Mouse (Mus musculus): ENCODE results near the gene Gm12695. TPM values are rescaled to one million over a fixed set of nuclear protein-coding genes. Genes with fewer than 3 reads are reported as not detected.

Gene Gm12695
- polyA plus RNA-seq, 1 experiment from 2014 or later: not detected

GRCm38 (mm10) chr4:96791301-96791700 is 6.3 kb upstream of the Gm12695 start:
- Histone ChIP-seq H3K4me3 (ENCODE audit: low read depth, low read length) (no peak overlapping the region), H3K4me2 (replicated peaks; ENCODE audit: low read depth) (no peak overlapping the region), H3K27ac (replicated peaks) (no peak overlapping the region), H3K9me3 (ENCODE audit: control insufficient read depth, low read length) (no peaks in the 10 kb centered on the region), H3K9ac (ENCODE audit: low read length) (no peak overlapping the region), H3K36me3 (ENCODE audit: control insufficient read depth, insufficient read depth, low read length) (no peaks in the 10 kb centered on the region), H3K27me3 (ENCODE audit: control insufficient read depth, insufficient read depth, low read length) (no peaks in the 10 kb centered on the region), H3K4me1 (replicated peaks; ENCODE audit: control insufficient read depth, insufficient read depth) (no peaks in the 10 kb centered on the region)
- TF ChIP-seq EP300 (optimal IDR thresholded peaks at IDR 0.05): no peak
- no peak for TF ChIP-seq CTCF (IDR thresholded peaks at IDR 0.05; ENCODE audit: low read depth)
- DNase-seq (ENCODE audit: low spot score): no peak
- no peak for ATAC-seq (ENCODE audit: low FRiP score, low TSS enrichment)

GRCm38 (mm10) chr4:96789905-96790304 is 4.9 kb upstream of the Gm12695 start:
- Histone ChIP-seq H3K4me2 (replicated peaks; ENCODE audit: low read depth) (no peak overlapping the region), H3K4me1 (replicated peaks; ENCODE audit: control insufficient read depth, insufficient read depth) (no peaks in the 10 kb centered on the region), H3K9me3 (ENCODE audit: control insufficient read depth, low read length) (no peaks in the 10 kb centered on the region), H3K27ac (replicated peaks) (no peak overlapping the region), H3K27me3 (ENCODE audit: control insufficient read depth, insufficient read depth, low read length) (no peaks in the 10 kb centered on the region), H3K36me3 (ENCODE audit: control insufficient read depth, insufficient read depth, low read length) (no peaks in the 10 kb centered on the region), H3K9ac (ENCODE audit: low read length) (no peak overlapping the region), H3K4me3 (ENCODE audit: low read depth, low read length) (no peak overlapping the region)
- ATAC-seq (ENCODE audit: low FRiP score, low TSS enrichment) (no peak), DNase-seq (ENCODE audit: low spot score) (no peak)
- WGBS: 22% methylated on average over 3 of the region's 3 CpGs
- no peak for TF ChIP-seq CTCF (IDR thresholded peaks at IDR 0.05; ENCODE audit: low read depth)
- TF ChIP-seq EP300 (optimal IDR thresholded peaks at IDR 0.05): no peak

- no peaks in the 10 kb centered on the region for H3K36me3 ChIP-seq (ENCODE audit: control insufficient read depth, insufficient read depth, low read length)
- ATAC-seq (ENCODE audit: low FRiP score, low TSS enrichment): no peak
- 22% methylated on average over 7 of the region's 7 CpGs for WGBS
- H3K4me2 ChIP-seq (replicated peaks; ENCODE audit: low read depth): no peak overlapping the region
- no peak overlapping the region for H3K9ac ChIP-seq (ENCODE audit: low read length)
- no peaks in the 10 kb centered on the region for H3K9me3 ChIP-seq (ENCODE audit: control insufficient read depth, low read length)
- no peak for DNase-seq (ENCODE audit: low spot score)
- no peaks in the 10 kb centered on the region for H3K27me3 ChIP-seq (ENCODE audit: control insufficient read depth, insufficient read depth, low read length)
- TF ChIP-seq CTCF (IDR thresholded peaks at IDR 0.05; ENCODE audit: low read depth) (no peak), EP300 (optimal IDR thresholded peaks at IDR 0.05) (no peak)
- no peak overlapping the region for H3K27ac ChIP-seq (replicated peaks)
- H3K4me3 ChIP-seq (ENCODE audit: low read depth, low read length): no peak overlapping the region
- H3K4me1 ChIP-seq (replicated peaks; ENCODE audit: control insufficient read depth, insufficient read depth): no peaks in the 10 kb centered on the region
Measured at GRCm38 (mm10) chr4:96786610-96787009, 1.6 kb upstream of the Gm12695 start.

GRCm38 (mm10) chr4:96772966-96773566 is 11.9 kb downstream of the Gm12695 start:
- H3K4me2 ChIP-seq (replicated peaks; ENCODE audit: low read depth): no peak overlapping the region
- no peaks in the 10 kb centered on the region for H3K27me3 ChIP-seq (ENCODE audit: control insufficient read depth, insufficient read depth, low read length)
- DNase-seq (ENCODE audit: low spot score) (no peak), ATAC-seq (ENCODE audit: low FRiP score, low TSS enrichment) (no peak)
- 73% methylated on average over 3 of the region's 3 CpGs for WGBS
- H3K36me3 ChIP-seq (ENCODE audit: control insufficient read depth, insufficient read depth, low read length): no peaks in the 10 kb centered on the region
- H3K9me3 ChIP-seq (ENCODE audit: control insufficient read depth, low read length): no peaks in the 10 kb centered on the region
- no peak overlapping the region for H3K4me3 ChIP-seq (ENCODE audit: low read depth, low read length)
- H3K4me1 ChIP-seq (replicated peaks; ENCODE audit: control insufficient read depth, insufficient read depth): no peaks in the 10 kb centered on the region
- TF ChIP-seq CTCF (IDR thresholded peaks at IDR 0.05; ENCODE audit: low read depth) (no peak), EP300 (optimal IDR thresholded peaks at IDR 0.05) (no peak)
- no peak overlapping the region for H3K9ac ChIP-seq (ENCODE audit: low read length)
- H3K27ac ChIP-seq (replicated peaks): no peak overlapping the region

GRCm38 (mm10) chr4:96766396-96766998 is 18.5 kb downstream of the Gm12695 start:
- no peaks in the 10 kb centered on the region for H3K36me3 ChIP-seq (ENCODE audit: control insufficient read depth, insufficient read depth, low read length)
- H3K4me1 ChIP-seq (replicated peaks; ENCODE audit: control insufficient read depth, insufficient read depth): no peaks in the 10 kb centered on the region
- no peak overlapping the region for H3K27ac ChIP-seq (replicated peaks)
- H3K27me3 ChIP-seq (ENCODE audit: control insufficient read depth, insufficient read depth, low read length): no peaks in the 10 kb centered on the region
- no peak overlapping the region for H3K9ac ChIP-seq (ENCODE audit: low read length)
- H3K4me2 ChIP-seq (replicated peaks; ENCODE audit: low read depth): no peak overlapping the region
- H3K4me3 ChIP-seq (ENCODE audit: low read depth, low read length): no peak overlapping the region
- ATAC-seq (ENCODE audit: low FRiP score, low TSS enrichment) (no peak), DNase-seq (ENCODE audit: low spot score) (no peak)
- H3K9me3 ChIP-seq (ENCODE audit: control insufficient read depth, low read length): no peaks in the 10 kb centered on the region
- 64% methylated on average over 2 of the region's 2 CpGs for WGBS
- TF ChIP-seq CTCF (IDR thresholded peaks at IDR 0.05; ENCODE audit: low read depth) (no peak), EP300 (optimal IDR thresholded peaks at IDR 0.05) (no peak)

GRCm38 (mm10) chr4:96751953-96752352 is 33.0 kb downstream of the Gm12695 start:
- Histone ChIP-seq H3K27ac (replicated peaks) (no peak overlapping the region), H3K9ac (ENCODE audit: low read length) (no peak overlapping the region), H3K4me3 (ENCODE audit: low read depth, low read length) (no peak overlapping the region), H3K9me3 (ENCODE audit: control insufficient read depth, low read length) (no peaks in the 10 kb centered on the region), H3K4me2 (replicated peaks; ENCODE audit: low read depth) (no peak overlapping the region), H3K36me3 (ENCODE audit: control insufficient read depth, insufficient read depth, low read length) (no peaks in the 10 kb centered on the region), H3K4me1 (replicated peaks; ENCODE audit: control insufficient read depth, insufficient read depth) (no peaks in the 10 kb centered on the region), H3K27me3 (ENCODE audit: control insufficient read depth, insufficient read depth, low read length) (no peaks in the 10 kb centered on the region)
- ATAC-seq (ENCODE audit: low FRiP score, low TSS enrichment) (no peak), DNase-seq (ENCODE audit: low spot score) (no peak)
- TF ChIP-seq EP300 (optimal IDR thresholded peaks at IDR 0.05) (no peak), CTCF (IDR thresholded peaks at IDR 0.05; ENCODE audit: low read depth) (no peak)
- 43% methylated on average over 1 of the region's 1 CpGs for WGBS

Measured in stomach, postnatal 0 days (tissue).